Mouse (Mus musculus): ENCODE results near the gene AW146154. TPM values are rescaled to one million over a fixed set of nuclear protein-coding genes. Genes with fewer than 3 reads are reported as not detected.
A peak's percentile ranks its signal among the peaks of the same experiment; 100 is the strongest.
"Not testable (repeated sequence)": the region's sequence is repeated elsewhere in the genome, so short reads cannot be mapped to it uniquely, and the experiment has no call there.

AW146154 gene
- 5.4 and 6.0 TPM in 2 replicates for polyA plus RNA-seq (2015; fragmentation: Nextera tagmentation; extraction: Ambion mirVana)

DNA sequence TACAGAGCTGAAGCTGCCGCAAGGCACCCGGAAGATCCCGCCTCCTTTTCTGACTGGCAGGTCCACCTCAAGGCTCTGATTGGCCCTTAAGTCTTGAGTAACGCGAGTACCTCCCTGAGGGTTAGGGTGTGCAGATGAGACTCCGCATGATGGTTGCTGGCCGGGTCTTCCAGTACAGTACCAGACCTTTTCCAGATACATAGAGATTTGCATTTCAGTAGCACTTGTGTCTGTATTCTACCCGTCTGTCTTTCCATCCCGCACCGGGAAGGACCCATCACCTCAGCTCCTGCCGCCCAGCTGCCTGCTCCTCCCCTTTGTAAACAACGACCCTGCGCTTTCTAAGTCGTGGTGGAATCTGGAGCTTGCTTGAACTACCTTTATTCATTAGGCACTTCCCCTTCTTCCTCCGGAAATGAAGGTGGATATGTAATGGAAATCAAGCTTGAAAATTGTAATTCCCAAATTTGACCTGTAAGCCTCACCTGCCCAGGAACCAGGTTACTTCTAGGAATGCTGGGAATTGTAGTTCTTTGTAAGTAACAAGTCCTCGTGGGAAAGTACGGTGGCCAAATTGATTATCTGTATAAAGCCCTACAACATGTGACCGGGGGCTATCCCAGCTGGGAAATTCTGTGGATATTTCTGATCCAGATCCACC, at the start of gene AW146154, which contains the start of gene Gm20449:
Gene AW146154, minus strand, starts transcription at position 502 of the 661 bp plus-strand sequence.
Gene Gm20449, minus strand, starts transcription at position 29 of the 661 bp plus-strand sequence.
- Histone ChIP-seq H3K27ac (replicated peaks) (peak within 1 kb of the TSS; percentile 75), H3K4me3 (peak within 1 kb of the TSS; percentile 73), H3K9me3 (0 out of 2 replicates have a peak, but pooled peaks cover under 1% of the 10 kb centered on the region), H3K4me1 (peaks cover 5% of the 10 kb centered on the region; the same call in 1 of the 2 replicates), H3K4me2 (peak within 1 kb of the TSS; percentile 90), H3K27me3 (replicated peaks) (no peaks in the 10 kb centered on the region), H3K9ac (peak within 1 kb of the TSS; percentile 82), H3K36me3 (peaks cover 8% of the 10 kb centered on the region)
- peak; percentile 88 for ATAC-seq (ENCODE audit: extremely low read depth, insufficient number of reproducible peaks, low FRiP score, low TSS enrichment)
- WGBS = under 1% methylated on average over 18 of the region's 18 CpGs

DNA sequence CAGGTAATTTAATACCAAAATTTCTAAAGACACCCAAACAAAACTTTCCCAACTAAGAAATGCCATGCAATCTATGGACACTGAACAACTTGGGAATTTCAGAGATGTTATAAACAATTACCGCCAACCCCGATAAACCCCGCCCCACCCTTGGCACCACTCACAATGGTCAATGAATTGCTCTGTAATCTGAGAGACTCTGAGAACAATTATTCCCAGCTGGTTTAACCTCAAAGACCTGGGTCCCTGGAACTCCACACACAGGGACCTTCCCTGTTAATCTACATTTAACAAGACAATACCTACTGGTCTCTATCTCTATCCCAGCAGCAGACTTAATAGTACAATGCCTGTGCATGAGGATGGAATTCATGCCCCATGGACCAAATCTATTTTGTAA, 13.0 kb upstream of the AW146154 start:
- no peak overlapping the region for H3K4me3 ChIP-seq
- H3K4me1 ChIP-seq = no peaks in the 10 kb centered on the region
- H3K9me3 ChIP-seq = peaks cover 17% of the 10 kb centered on the region
- WGBS = 85% methylated on average over 3 of the region's 3 CpGs
- ATAC-seq (ENCODE audit: extremely low read depth, insufficient number of reproducible peaks, low FRiP score, low TSS enrichment) = no peak
- no peaks in the 10 kb centered on the region for H3K27me3 ChIP-seq (replicated peaks)
- no peak overlapping the region for H3K27ac ChIP-seq (replicated peaks)
- H3K4me2 ChIP-seq = no peak overlapping the region
- no peaks in the 10 kb centered on the region for H3K36me3 ChIP-seq
- H3K9ac ChIP-seq = no peak overlapping the region

DNA sequence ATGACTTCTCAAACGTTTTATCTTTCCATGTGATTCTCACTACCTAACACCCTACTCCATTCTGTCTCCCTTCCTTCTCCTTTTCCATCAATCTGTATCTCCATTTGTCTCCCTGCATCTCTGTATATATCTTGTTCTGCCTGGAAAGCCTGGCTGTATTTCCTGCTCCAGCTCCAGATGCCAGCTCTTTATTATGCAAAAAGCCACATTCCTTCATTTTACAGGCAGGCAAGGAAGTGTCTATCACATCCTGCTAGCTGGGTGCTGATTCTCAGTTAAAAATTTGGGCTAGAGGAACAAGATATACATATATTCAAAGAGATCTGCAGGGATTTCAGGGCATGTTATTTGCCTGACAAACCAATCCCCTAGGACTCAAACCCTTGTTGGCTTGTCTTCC, 12.5 kb upstream of the AW146154 start:
- peaks cover 18% of the 10 kb centered on the region for H3K9me3 ChIP-seq
- H3K4me1 ChIP-seq = no peaks in the 10 kb centered on the region
- ATAC-seq (ENCODE audit: extremely low read depth, insufficient number of reproducible peaks, low FRiP score, low TSS enrichment) = no peak
- no peak overlapping the region for H3K4me2 ChIP-seq
- no peak overlapping the region for H3K9ac ChIP-seq
- WGBS = 9% methylated on average over 1 of the region's 1 CpGs
- H3K4me3 ChIP-seq = no peak overlapping the region
- H3K27me3 ChIP-seq (replicated peaks) = no peaks in the 10 kb centered on the region
- no peaks in the 10 kb centered on the region for H3K36me3 ChIP-seq
- no peak overlapping the region for H3K27ac ChIP-seq (replicated peaks)

DNA sequence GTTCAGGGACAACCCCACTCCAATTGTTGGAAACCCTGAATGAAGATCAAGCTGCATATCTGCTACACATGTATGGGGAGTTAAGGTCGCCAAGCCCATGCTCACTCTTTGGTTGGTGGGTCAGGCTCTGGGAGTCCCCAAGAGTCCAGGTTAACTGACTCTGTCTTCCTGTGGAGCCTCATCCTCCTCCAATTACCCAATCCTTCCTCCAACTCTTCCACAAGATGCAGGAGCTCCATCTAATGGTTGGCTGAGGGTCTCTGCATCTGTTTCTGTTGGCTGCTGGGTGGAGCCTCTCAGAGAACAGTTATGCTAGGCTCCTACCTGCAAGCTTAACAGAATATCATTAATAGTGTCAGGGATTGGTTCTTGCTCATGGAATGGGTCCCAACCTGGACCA, 2.7 kb upstream of the AW146154 start:
- 36% methylated on average over 1 of the region's 1 CpGs for WGBS

DNA sequence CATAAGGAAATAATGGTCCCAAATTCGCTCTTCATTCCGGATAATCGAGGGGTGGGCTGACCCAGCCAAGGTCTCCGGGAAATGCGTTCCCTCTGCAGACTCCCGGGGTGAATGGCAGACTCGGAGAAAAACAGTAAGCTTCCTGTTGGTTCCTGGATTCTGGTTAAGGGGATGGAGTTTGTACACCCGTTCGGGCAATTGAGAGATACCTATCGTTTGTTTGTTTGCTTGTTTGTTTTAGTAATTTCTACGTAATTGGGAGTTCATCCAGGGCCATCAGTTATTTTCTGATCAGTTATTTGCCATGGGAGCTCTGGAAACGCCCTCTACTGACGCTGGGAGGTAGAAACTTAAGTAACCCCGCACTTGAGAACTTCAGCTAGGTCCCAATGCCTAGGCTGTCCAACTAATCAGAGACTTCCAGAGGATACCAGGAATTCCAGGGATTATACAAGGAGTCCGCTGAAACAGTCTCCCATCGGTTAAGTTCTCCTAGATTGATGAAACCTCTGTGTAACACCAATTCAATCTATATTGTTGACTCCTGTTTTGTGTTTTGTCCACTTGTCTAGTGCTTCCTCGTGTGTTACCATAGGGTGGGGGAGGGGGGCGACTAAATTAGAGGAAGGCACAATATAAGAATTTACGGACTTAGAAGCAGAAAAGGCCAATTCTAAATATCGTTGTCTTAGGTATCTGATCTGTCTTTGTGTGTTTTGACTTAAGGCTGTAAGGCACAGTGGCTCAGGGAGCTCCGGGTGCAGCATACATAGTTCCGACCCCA, 653 bp upstream of the AW146154 start:
- no peak for ATAC-seq (ENCODE audit: extremely low read depth, insufficient number of reproducible peaks, low FRiP score, low TSS enrichment)

More for the DNA sequence above, 2.7 kb upstream of the AW146154 start:
- Histone ChIP-seq H3K27ac (replicated peaks) (no peak overlapping the region), H3K27me3 (replicated peaks) (no peaks in the 10 kb centered on the region), H3K9me3 (peaks cover 3% of the 10 kb centered on the region; the same call in 1 of the 2 replicates), H3K36me3 (no peaks in the 10 kb centered on the region), H3K4me1 (peaks cover 5% of the 10 kb centered on the region; the same call in 1 of the 2 replicates), H3K4me3 (no peak overlapping the region), H3K9ac (no peak overlapping the region), H3K4me2 (no peak overlapping the region)
- ATAC-seq (ENCODE audit: extremely low read depth, insufficient number of reproducible peaks, low FRiP score, low TSS enrichment) = no peak

DNA sequence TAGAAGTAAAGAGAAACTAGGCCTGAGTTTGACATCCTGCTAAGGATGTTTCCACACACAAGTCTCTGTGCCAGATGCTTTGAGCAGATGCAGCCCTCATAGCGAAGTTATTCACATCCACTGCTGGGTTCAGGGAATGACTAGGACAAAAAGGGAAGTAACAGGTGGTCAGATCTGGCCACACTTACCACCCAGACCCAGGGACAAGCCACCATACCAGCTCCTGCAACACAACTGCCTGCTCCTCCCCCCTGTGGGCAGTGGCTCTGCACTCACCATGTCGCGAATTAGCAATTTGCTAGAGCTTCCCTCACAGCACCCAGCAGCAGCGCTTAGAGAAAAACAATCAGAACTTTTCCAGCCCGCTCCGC, 687 bp downstream of the AW146154 start:
- H3K4me1 ChIP-seq = not testable (repeated sequence)
- under 1% methylated on average over 6 of the region's 6 CpGs for WGBS

More for the DNA sequence above, 653 bp upstream of the AW146154 start:
- 17% methylated on average over 22 of the region's 22 CpGs for WGBS
- Histone ChIP-seq H3K4me2 (peak overlapping the region; percentile 90), H3K9ac (peak overlapping the region; percentile 82), H3K4me1 (peaks cover 5% of the 10 kb centered on the region; the same call in 1 of the 2 replicates), H3K9me3 (no peaks in the 10 kb centered on the region), H3K4me3 (peak overlapping the region; percentile 73), H3K27ac (replicated peaks) (no peak overlapping the region), H3K27me3 (replicated peaks) (no peaks in the 10 kb centered on the region), H3K36me3 (no peaks in the 10 kb centered on the region)

DNA sequence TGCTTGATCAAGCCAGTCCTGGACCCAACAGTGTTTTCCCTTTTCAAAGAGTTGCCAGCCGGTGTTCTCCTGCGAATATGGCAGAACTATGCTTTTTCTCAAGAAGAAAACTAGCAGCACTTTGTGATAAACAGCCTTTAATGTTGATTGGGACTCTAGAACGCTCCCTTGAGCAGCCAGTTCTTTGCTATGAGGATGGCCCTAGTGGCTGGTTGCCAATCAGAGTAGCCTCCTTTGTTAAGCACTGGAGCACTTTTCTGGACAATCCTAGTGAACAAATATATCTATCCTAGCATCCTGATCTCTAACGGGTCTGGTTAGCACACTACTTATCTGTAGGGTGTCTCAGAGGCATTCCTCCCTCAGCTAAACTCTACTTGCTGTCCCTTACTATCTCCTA, 1.2 kb downstream of the AW146154 start:
- Histone ChIP-seq H3K4me2 (peak overlapping the region; percentile 90), H3K36me3 (peaks cover 12% of the 10 kb centered on the region), H3K9ac (peak overlapping the region; percentile 82), H3K4me3 (peak overlapping the region; percentile 73)
- not testable (repeated sequence) for H3K9me3 ChIP-seq; H3K4me1 ChIP-seq; H3K27ac ChIP-seq (replicated peaks); ATAC-seq (ENCODE audit: extremely low read depth, insufficient number of reproducible peaks, low FRiP score, low TSS enrichment); H3K27me3 ChIP-seq (replicated peaks)
- 74% methylated on average over 4 of the region's 4 CpGs for WGBS

More for the DNA sequence above, 687 bp downstream of the AW146154 start:
- peak overlapping the region; percentile 90 for H3K4me2 ChIP-seq
- peak overlapping the region; percentile 73 for H3K4me3 ChIP-seq
- peaks cover 12% of the 10 kb centered on the region for H3K36me3 ChIP-seq
- peak overlapping the region; percentile 58 for H3K27ac ChIP-seq (replicated peaks)
- peak overlapping the region; percentile 82 for H3K9ac ChIP-seq
- peak; percentile 21; the same call in 1 of the 2 replicates for ATAC-seq (ENCODE audit: extremely low read depth, insufficient number of reproducible peaks, low FRiP score, low TSS enrichment)
- not testable (repeated sequence) for H3K27me3 ChIP-seq (replicated peaks); H3K9me3 ChIP-seq

DNA sequence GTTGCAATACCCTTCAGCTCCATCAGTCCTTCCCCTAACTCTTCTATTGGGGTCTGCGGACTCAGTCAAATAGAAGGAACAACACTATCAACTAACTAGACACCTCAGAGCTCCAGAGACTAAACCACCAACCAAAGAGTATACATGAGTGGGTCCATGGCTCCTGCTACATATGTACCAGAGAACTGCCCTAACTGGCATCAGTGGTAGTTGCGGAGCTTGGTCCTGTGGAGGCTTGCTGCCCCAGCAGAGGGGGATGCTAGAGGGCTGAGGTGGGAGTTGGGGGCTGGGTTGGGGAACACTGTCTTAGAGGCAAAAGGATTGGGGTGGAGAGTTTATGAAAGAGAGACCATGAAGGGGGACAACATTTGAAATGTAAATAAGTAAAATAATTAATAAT, 1.8 kb downstream of the AW146154 start:
- Histone ChIP-seq H3K4me2 (no peak overlapping the region), H3K4me1 (peaks cover 5% of the 10 kb centered on the region; the same call in 1 of the 2 replicates), H3K27me3 (replicated peaks) (no peaks in the 10 kb centered on the region), H3K9ac (no peak overlapping the region), H3K4me3 (no peak overlapping the region), H3K36me3 (peaks cover 12% of the 10 kb centered on the region), H3K27ac (replicated peaks) (no peak overlapping the region), H3K9me3 (0 out of 2 replicates have a peak, but pooled peaks cover 10% of the 10 kb centered on the region)
- no peak for ATAC-seq (ENCODE audit: extremely low read depth, insufficient number of reproducible peaks, low FRiP score, low TSS enrichment)
- WGBS = 86% methylated on average over 2 of the region's 2 CpGs

DNA sequence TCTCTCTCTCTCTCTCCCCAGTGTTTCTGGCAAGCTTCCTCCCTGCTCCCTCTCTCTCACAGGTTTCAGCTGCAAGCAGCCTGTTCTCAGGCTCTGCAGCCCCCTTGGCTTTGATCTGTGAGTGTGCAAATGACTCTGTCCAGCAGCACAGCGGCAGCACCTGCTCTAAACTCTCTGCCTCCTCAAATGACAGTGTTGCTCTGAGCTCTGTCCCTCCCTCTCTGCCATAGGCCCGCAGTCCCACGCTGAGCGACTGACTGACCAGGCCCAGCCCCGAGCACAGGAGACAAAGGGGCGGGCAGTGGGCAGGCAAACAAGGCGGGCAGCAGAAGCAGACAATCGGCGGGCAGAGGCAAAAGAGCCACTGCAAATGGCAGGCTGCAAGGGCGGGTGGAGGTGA, 47.8 kb downstream of the AW146154 start:
- H3K4me2 ChIP-seq = no peak overlapping the region
- H3K27me3 ChIP-seq (replicated peaks) = no peaks in the 10 kb centered on the region

DNA sequence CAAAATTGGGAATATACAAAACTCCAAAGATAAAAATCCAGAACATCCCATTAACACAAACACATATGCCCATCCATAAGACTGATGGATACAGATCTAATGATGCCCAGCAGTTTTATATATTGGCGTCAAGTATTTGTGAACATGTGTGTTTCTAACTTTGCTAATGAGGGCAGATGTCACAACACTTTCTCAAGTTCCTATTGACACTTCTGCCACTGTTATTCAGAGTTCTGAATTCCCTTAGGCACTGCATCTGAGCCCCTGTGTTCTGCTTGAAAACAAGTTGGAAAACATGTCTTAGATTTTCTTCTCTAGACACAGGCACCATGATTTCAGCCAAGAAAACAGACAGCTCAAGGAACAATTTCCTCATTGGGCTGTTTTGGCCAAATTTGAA, 51.1 kb downstream of the AW146154 start, which contains the start of gene Vmn2r57:
Gene Vmn2r57, minus strand, starts transcription at position 101 of the 400 bp plus-strand sequence.
- H3K9ac ChIP-seq; H3K27me3 ChIP-seq (replicated peaks); H3K9me3 ChIP-seq; H3K27ac ChIP-seq (replicated peaks); H3K4me2 ChIP-seq; H3K36me3 ChIP-seq; ATAC-seq (ENCODE audit: extremely low read depth, insufficient number of reproducible peaks, low FRiP score, low TSS enrichment); H3K4me1 ChIP-seq; H3K4me3 ChIP-seq: not testable (repeated sequence)
- 48% methylated on average over 1 of the region's 1 CpGs for WGBS

More for the DNA sequence above, 47.8 kb downstream of the AW146154 start:
- Histone ChIP-seq H3K27ac (replicated peaks) (no peak overlapping the region), H3K4me1 (no peaks in the 10 kb centered on the region), H3K4me3 (no peak overlapping the region), H3K9ac (no peak overlapping the region), H3K9me3 (peaks cover 9% of the 10 kb centered on the region; the same call in 1 of the 2 replicates), H3K36me3 (no peaks in the 10 kb centered on the region)
- ATAC-seq (ENCODE audit: extremely low read depth, insufficient number of reproducible peaks, low FRiP score, low TSS enrichment) = no peak
- WGBS = 8% methylated on average over 10 of the region's 10 CpGs
